Mouse (Mus musculus): ENCODE results near the gene Zc2hc1b. TPM values are rescaled to one million over a fixed set of nuclear protein-coding genes. Genes with fewer than 3 reads are reported as not detected.

Zc2hc1b gene
- polyA plus RNA-seq, 1 experiment from 2014 or later = not detected

DNA sequence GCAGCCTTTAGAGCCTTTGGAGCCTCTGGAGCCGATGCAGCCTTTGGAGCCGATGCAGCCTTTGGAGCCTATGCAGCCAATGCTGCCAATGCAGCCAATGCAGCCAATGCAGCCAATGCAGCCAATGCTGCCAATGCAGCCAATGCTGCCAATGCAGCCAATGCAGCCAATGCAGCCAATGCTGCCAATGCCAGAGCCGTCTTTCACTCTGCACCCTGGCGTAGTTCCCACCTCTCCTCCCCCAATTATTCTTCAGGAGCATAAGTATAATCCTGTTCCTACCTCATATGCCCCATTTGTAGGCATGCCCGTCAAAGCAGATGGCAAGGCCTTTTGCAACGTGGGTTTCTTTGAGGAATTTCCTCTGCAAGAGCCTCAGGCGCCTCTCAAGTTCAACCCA, 49.9 kb downstream of the Zc2hc1b start:
- ATAC-seq (ENCODE audit: insufficient number of reproducible peaks, insufficient read depth, low FRiP score, low read depth) = no peak
- no peak overlapping the region for H3K4me3 ChIP-seq (ENCODE audit: control insufficient read depth in 1 of 2, insufficient read depth in 1 of 2, low read depth in 1 of 2, low read length in 2 of 2)
- no peaks in the 10 kb centered on the region for H3K9me3 ChIP-seq (ENCODE audit: control insufficient read depth, low read length)
- H3K4me1 ChIP-seq (ENCODE audit: control insufficient read depth in 2 of 2, insufficient read depth in 2 of 2, low read length in 2 of 2) = no peaks in the 10 kb centered on the region
- no peaks in the 10 kb centered on the region for H3K27me3 ChIP-seq (ENCODE audit: control insufficient read depth, insufficient read depth, low read length)
- H3K36me3 ChIP-seq (ENCODE audit: control insufficient read depth, insufficient read depth, low read length) = peaks cover 70% of the 10 kb centered on the region
- no peak overlapping the region for H3K27ac ChIP-seq (replicated peaks in 1 of 2; ENCODE audit: control insufficient read depth in 1 of 2, insufficient read depth in 1 of 2, low read depth in 2 of 2, low read length in 2 of 2)
- 87% methylated on average over 7 of the region's 7 CpGs for WGBS
- H3K9ac ChIP-seq (ENCODE audit: low read length) = no peak overlapping the region
- no peak overlapping the region for H3K4me2 ChIP-seq (ENCODE audit: low read length)

DNA sequence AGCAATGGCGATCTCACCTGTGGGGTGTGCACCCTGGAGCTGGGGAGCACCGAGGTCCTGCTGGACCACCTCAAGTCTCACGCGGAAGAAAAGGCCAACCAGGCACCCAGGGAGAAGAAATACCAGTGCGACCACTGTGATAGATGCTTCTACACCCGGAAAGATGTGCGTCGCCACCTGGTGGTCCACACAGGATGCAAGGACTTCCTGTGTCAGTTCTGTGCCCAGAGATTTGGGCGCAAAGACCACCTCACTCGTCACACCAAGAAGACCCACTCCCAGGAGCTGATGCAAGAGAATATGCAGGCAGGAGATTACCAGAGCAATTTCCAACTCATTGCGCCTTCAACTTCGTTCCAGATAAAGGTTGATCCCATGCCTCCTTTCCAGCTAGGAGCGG, 50.5 kb downstream of the Zc2hc1b start:
- no peak for ATAC-seq (ENCODE audit: insufficient number of reproducible peaks, insufficient read depth, low FRiP score, low read depth)
- H3K9ac ChIP-seq (ENCODE audit: low read length) = no peak overlapping the region
- 0 out of 4 replicates have a peak, but pooled peaks cover 0 to 2% of the 10 kb centered on the region in 2 experiments for H3K4me1 ChIP-seq (ENCODE audit: control insufficient read depth in 2 of 2, insufficient read depth in 2 of 2, low read length in 2 of 2)
- H3K9me3 ChIP-seq (ENCODE audit: control insufficient read depth, low read length) = no peaks in the 10 kb centered on the region
- 75% methylated on average over 13 of the region's 13 CpGs for WGBS
- peaks cover 72% of the 10 kb centered on the region for H3K36me3 ChIP-seq (ENCODE audit: control insufficient read depth, insufficient read depth, low read length)
- no peak overlapping the region for H3K4me2 ChIP-seq (ENCODE audit: low read length)
- H3K4me3 ChIP-seq (ENCODE audit: control insufficient read depth in 1 of 2, insufficient read depth in 1 of 2, low read depth in 1 of 2, low read length in 2 of 2) = no peak overlapping the region
- no peaks in the 10 kb centered on the region for H3K27me3 ChIP-seq (ENCODE audit: control insufficient read depth, insufficient read depth, low read length)
- H3K27ac ChIP-seq (replicated peaks in 1 of 2; ENCODE audit: control insufficient read depth in 1 of 2, insufficient read depth in 1 of 2, low read depth in 2 of 2, low read length in 2 of 2) = no peak overlapping the region

DNA sequence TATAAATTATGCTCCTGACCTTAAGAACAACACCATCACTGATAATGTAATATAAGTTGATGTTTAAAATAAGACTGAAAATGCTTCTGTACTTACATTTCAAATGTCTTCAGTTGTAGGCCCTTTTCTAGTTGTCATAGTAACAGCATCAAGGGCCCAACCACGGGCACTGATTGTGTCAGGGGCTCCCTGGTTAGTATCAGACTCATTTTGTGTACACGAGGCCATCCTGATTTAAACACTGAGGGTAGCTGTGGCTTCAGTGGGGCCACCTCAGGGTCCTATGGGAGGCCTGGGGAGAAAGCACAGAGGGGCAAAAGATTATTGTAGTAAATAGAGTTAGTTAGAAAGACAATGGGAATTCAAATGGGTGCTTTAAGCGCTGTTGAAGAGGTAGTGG, 52.0 kb downstream of the Zc2hc1b start:
- Histone ChIP-seq H3K27ac (replicated peaks in 1 of 2; ENCODE audit: control insufficient read depth in 1 of 2, insufficient read depth in 1 of 2, low read depth in 2 of 2, low read length in 2 of 2) (no peak overlapping the region), H3K27me3 (ENCODE audit: control insufficient read depth, insufficient read depth, low read length) (no peaks in the 10 kb centered on the region), H3K36me3 (ENCODE audit: control insufficient read depth, insufficient read depth, low read length) (peaks cover 82% of the 10 kb centered on the region), H3K4me2 (ENCODE audit: low read length) (no peak overlapping the region), H3K9ac (ENCODE audit: low read length) (no peak overlapping the region), H3K4me1 (ENCODE audit: control insufficient read depth in 2 of 2, insufficient read depth in 2 of 2, low read length in 2 of 2) (peaks cover 0 to 5% of the 10 kb centered on the region in 2 experiments; a peak in 1 of 4 replicates), H3K9me3 (ENCODE audit: control insufficient read depth, low read length) (no peaks in the 10 kb centered on the region), H3K4me3 (ENCODE audit: control insufficient read depth in 1 of 2, insufficient read depth in 1 of 2, low read depth in 1 of 2, low read length in 2 of 2) (no peak overlapping the region)
- no peak for ATAC-seq (ENCODE audit: insufficient number of reproducible peaks, insufficient read depth, low FRiP score, low read depth)
- 56% methylated on average over 3 of the region's 3 CpGs for WGBS

DNA sequence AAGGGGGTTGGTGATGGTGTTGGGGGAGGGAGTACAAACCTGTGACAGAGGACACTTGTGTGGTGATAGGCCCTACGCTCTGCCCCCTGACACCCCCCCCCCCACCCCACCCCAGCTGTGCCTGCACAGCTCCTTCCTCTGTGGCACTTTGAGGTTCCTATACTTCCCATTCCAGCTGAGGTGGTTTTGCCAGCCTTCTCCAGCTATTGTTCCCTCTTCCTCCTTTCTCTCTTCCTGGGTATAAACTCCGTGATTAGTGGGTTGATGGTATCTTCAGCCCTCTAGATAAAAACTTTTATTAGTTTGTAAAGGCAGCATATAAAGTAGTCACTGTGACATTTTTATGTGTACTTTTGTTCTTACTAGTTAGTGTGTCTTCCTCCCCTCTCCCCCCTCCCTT, 58.5 kb downstream of the Zc2hc1b start:
- H3K4me1 ChIP-seq (ENCODE audit: control insufficient read depth in 2 of 2, insufficient read depth in 2 of 2, low read length in 2 of 2) = peaks cover 18 to 43% of the 10 kb centered on the region in 2 experiments
- 38% methylated on average over 2 of the region's 2 CpGs for WGBS

DNA sequence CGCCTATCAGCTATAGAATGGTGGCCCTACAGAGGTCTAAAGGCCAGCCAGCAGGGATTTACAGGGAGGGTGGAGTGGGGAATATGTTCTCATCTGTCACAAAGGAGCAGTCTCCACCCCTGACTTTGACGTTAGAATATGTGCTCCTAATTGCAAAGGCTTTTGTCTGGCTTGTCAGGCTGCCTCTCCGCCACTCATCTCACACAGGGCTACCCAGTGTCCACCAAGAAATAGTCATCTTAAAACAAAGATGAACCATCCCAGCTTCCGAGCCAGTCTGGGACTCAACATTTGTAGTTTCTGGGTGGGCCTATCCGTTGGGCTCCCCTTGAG, 59.1 kb downstream of the Zc2hc1b start:
- peaks cover 18 to 43% of the 10 kb centered on the region in 2 experiments for H3K4me1 ChIP-seq (ENCODE audit: control insufficient read depth in 2 of 2, insufficient read depth in 2 of 2, low read length in 2 of 2)
- no peaks in the 10 kb centered on the region for H3K27me3 ChIP-seq (ENCODE audit: control insufficient read depth, insufficient read depth, low read length)
- H3K4me2 ChIP-seq (ENCODE audit: low read length) = no peak overlapping the region
- peaks cover 55% of the 10 kb centered on the region for H3K36me3 ChIP-seq (ENCODE audit: control insufficient read depth, insufficient read depth, low read length)
- WGBS = 54% methylated on average over 5 of the region's 5 CpGs
- H3K27ac ChIP-seq (replicated peaks in 1 of 2; ENCODE audit: control insufficient read depth in 1 of 2, insufficient read depth in 1 of 2, low read depth in 2 of 2, low read length in 2 of 2) = peak overlapping the region; percentile 24 to 74
- no peaks in the 10 kb centered on the region for H3K9me3 ChIP-seq (ENCODE audit: control insufficient read depth, low read length)
- H3K9ac ChIP-seq (ENCODE audit: low read length) = no peak overlapping the region
- no peak overlapping the region for H3K4me3 ChIP-seq (ENCODE audit: control insufficient read depth in 1 of 2, insufficient read depth in 1 of 2, low read depth in 1 of 2, low read length in 2 of 2)
- ATAC-seq (ENCODE audit: insufficient number of reproducible peaks, insufficient read depth, low FRiP score, low read depth) = no peak

More for the DNA sequence above, 58.5 kb downstream of the Zc2hc1b start:
- H3K36me3 ChIP-seq (ENCODE audit: control insufficient read depth, insufficient read depth, low read length) = peaks cover 56% of the 10 kb centered on the region
- no peak overlapping the region for H3K4me3 ChIP-seq (ENCODE audit: control insufficient read depth in 1 of 2, insufficient read depth in 1 of 2, low read depth in 1 of 2, low read length in 2 of 2)
- H3K9me3 ChIP-seq (ENCODE audit: control insufficient read depth, low read length) = no peaks in the 10 kb centered on the region
- H3K27me3 ChIP-seq (ENCODE audit: control insufficient read depth, insufficient read depth, low read length) = no peaks in the 10 kb centered on the region
- no peak overlapping the region for H3K4me2 ChIP-seq (ENCODE audit: low read length)
- no peak for ATAC-seq (ENCODE audit: insufficient number of reproducible peaks, insufficient read depth, low FRiP score, low read depth)
- H3K9ac ChIP-seq (ENCODE audit: low read length) = no peak overlapping the region
- H3K27ac ChIP-seq (replicated peaks in 1 of 2; ENCODE audit: control insufficient read depth in 1 of 2, insufficient read depth in 1 of 2, low read depth in 2 of 2, low read length in 2 of 2) = peak overlapping the region; percentile 24 to 74; a peak in 2 of 4 replicates

DNA sequence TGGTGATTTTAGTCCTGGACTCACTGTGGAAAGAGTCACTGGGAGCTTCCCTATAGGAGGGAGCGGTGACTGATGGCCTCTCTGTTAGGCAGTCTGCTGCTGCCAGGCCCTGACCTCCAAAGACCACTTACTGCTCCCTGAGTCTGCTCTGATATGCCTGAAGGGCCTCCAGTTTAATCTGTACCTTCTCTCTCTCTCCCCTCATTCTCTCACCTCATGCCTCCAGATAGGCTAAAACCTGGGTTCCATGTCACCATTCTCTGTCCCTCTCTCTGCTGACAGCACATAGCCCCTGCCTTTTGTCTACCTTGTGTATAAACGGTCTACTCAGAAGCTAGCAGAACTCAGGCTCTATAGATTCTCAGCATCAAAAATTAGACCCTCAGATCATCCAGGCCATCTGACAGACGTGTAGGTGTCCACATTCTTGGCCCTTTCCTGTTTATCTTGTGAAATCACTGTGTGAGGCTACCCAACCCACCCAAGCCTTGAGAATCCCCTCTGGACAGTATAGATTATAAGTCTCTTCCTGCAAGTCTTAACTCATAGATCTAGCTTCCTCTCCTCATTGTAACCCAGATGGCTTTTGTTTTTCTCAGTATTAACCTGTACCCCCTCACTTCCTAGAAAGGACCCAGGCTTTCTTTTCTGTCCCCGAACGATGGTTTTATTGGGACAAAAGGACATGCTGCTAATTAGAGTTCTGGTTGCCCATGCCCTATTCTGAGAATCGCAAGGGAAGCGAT, 59.6 kb downstream of the Zc2hc1b start:
- WGBS = 60% methylated on average over 7 of the region's 7 CpGs
- ATAC-seq (ENCODE audit: insufficient number of reproducible peaks, insufficient read depth, low FRiP score, low read depth) = no peak
- Histone ChIP-seq H3K27ac (replicated peaks in 1 of 2; ENCODE audit: control insufficient read depth in 1 of 2, insufficient read depth in 1 of 2, low read depth in 2 of 2, low read length in 2 of 2) (peak overlapping the region; percentile 57 to 74), H3K9ac (ENCODE audit: low read length) (peak overlapping the region; percentile 8; the same call in 1 of the 2 replicates), H3K36me3 (ENCODE audit: control insufficient read depth, insufficient read depth, low read length) (peaks cover 53% of the 10 kb centered on the region), H3K27me3 (ENCODE audit: control insufficient read depth, insufficient read depth, low read length) (no peaks in the 10 kb centered on the region), H3K4me3 (ENCODE audit: control insufficient read depth in 1 of 2, insufficient read depth in 1 of 2, low read depth in 1 of 2, low read length in 2 of 2) (no peak overlapping the region), H3K4me1 (ENCODE audit: control insufficient read depth in 2 of 2, insufficient read depth in 2 of 2, low read length in 2 of 2) (peaks cover 18 to 43% of the 10 kb centered on the region in 2 experiments), H3K9me3 (ENCODE audit: control insufficient read depth, low read length) (no peaks in the 10 kb centered on the region), H3K4me2 (ENCODE audit: low read length) (no peak overlapping the region)

DNA sequence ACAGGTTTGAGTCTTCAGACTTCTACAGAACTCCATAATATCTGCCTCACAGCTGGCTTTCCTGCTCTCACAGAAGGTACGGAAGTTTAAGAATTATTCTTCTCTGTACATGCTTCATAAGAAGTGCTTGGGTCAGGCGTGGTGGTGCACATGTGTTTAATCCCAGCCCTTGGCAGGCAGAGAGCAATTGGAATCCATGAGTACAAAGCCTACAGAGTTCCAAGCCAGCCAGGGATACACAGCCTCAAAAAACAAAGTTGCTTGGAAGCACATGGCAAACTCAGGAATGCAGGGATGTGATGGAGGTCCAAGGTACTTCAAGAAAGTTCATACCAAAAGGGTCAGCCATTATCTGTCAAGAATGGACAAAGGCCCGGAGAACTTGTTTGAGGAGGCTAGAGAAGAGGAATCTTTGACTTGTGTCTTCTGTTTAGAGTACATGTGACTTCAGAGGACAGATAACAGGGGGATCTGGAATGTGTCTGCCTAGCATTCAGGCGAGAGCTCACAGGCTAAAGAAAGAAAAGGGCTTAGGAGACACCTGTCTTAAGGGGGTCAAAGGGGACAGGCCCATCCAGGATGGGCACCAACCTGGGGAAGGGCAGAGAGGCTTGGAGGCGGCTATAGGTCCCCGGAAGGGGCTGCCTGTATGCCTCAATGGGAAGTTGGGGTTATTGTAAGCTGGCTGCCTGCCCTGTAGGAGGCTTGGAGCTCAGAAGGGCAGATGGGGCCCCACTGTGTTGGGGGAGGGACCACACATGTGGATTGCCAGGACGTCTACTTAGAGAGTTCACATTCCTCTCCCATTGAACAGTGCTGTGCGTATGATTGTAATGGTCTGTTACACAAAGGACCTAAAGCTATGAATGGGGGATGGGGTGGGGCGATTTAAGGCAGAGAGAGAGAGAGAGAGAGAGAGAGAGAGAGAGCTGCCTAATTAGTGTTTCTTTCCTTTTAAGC, 60.8 kb downstream of the Zc2hc1b start:
- Histone ChIP-seq H3K4me3 (ENCODE audit: control insufficient read depth in 1 of 2, insufficient read depth in 1 of 2, low read depth in 1 of 2, low read length in 2 of 2) (no peak overlapping the region), H3K9me3 (ENCODE audit: control insufficient read depth, low read length) (no peaks in the 10 kb centered on the region), H3K36me3 (ENCODE audit: control insufficient read depth, insufficient read depth, low read length) (peaks cover 57% of the 10 kb centered on the region), H3K27me3 (ENCODE audit: control insufficient read depth, insufficient read depth, low read length) (no peaks in the 10 kb centered on the region), H3K4me1 (ENCODE audit: control insufficient read depth in 2 of 2, insufficient read depth in 2 of 2, low read length in 2 of 2) (peaks cover 25 to 50% of the 10 kb centered on the region in 2 experiments), H3K27ac (replicated peaks in 1 of 2; ENCODE audit: control insufficient read depth in 1 of 2, insufficient read depth in 1 of 2, low read depth in 2 of 2, low read length in 2 of 2) (peak overlapping the region; percentile 71 to 74), H3K9ac (ENCODE audit: low read length) (no peak overlapping the region), H3K4me2 (ENCODE audit: low read length) (no peak overlapping the region)
- WGBS = 20% methylated on average over 9 of the region's 9 CpGs
- peak; percentile 81 for ATAC-seq (ENCODE audit: insufficient number of reproducible peaks, insufficient read depth, low FRiP score, low read depth)
